Mouse (Mus musculus) ES-E14 (cell line): ENCODE results near the gene Gm21985.

Experiments used
- CHD2 ChIP-seq: IDR thresholded peaks from 2 replicates; pipeline ENCODE4 v1.6.1; 2014; ENCODE audit warnings: mild to moderate bottlenecking, low read depth, low read length, inconsistent platforms
- HCFC1 ChIP-seq: IDR thresholded peaks from 2 replicates; pipeline ENCODE4 v1.6.1; 2012; ENCODE audit warnings: low read length, inconsistent platforms, borderline replicate concordance; ENCODE audit not compliant: insufficient read depth
- MAFK ChIP-seq: IDR thresholded peaks from 2 replicates; pipeline ENCODE4 v1.6.1; 2014; ENCODE audit warnings: mild to moderate bottlenecking, low read depth, low read length, inconsistent platforms; ENCODE audit not compliant: insufficient read depth
- ZC3H11A ChIP-seq: IDR thresholded peaks from 2 replicates; pipeline ENCODE4 v1.6.1; 2012; ENCODE audit warnings: low read depth, mild to moderate bottlenecking, inconsistent platforms, low read length, borderline replicate concordance

DNA sequence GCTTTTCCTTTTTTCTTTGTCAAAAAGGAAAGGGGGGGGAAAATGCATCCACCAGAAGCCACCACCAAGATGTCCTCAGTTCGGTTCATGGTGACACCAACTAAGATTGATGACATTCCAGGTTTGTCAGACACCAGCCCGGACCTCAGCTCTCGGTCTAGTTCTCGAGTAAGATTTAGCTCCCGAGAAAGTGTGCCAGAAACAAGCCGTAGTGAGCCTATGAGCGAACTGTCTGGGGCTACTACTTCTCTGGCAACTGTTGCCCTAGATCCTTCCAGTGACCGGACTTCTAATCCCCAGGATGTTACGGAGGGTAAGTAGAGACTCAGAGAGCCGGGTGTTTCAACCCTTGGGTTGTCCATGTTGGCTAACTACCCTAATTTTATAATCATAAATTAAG, 666 bp downstream of the Gm21985 start:
- TF ChIP-seq MAFK: no peak
- TF ChIP-seq ZC3H11A: no peak
- TF ChIP-seq HCFC1: no peak
- TF ChIP-seq CHD2: no peak
